Mouse (Mus musculus) left cerebral cortex, adult 9 months (tissue): ENCODE data around the gene Zfp36l2.
A peak's percentile ranks its signal among the peaks of the same experiment; 100 is the strongest.
"Not testable (repeated sequence)": the region's sequence is repeated elsewhere in the genome, so short reads cannot be mapped to it uniquely, and the experiment has no call there.

Source experiments
- DNase-seq, 2 experiments: peaks; one replicate each; pipeline ENCODE4 v3.0.0; 2022; ENCODE audit warnings: low spot score in 2 of 2

Zfp36l2 gene

GRCm38 (mm10) chr17:84187727-84188373 lies at the start of gene Zfp36l2:
Gene Zfp36l2, minus strand, starts transcription at chr17:84187947.
- DNase-seq: peak in 1 of 2 experiments; percentile 85

GRCm38 (mm10) chr17:84236781-84237557 lies 49.2 kb upstream of the Zfp36l2 start:
- DNase-seq: no peak

GRCm38 (mm10) chr17:84235399-84235928 lies 47.7 kb upstream of the Zfp36l2 start:
- DNase-seq: no peak

GRCm38 (mm10) chr17:84234785-84235184 lies 47.0 kb upstream of the Zfp36l2 start:
- DNase-seq: not testable (repeated sequence)

- DNase-seq: no peak
Observed at GRCm38 (mm10) chr17:84233758-84234157, 46.0 kb upstream of the Zfp36l2 start.

GRCm38 (mm10) chr17:84231361-84231760 lies 43.6 kb upstream of the Zfp36l2 start:
- no peak for DNase-seq

GRCm38 (mm10) chr17:84228223-84228622 lies 40.5 kb upstream of the Zfp36l2 start:
- DNase-seq: no peak

- DNase-seq: no peak
Observed at GRCm38 (mm10) chr17:84226681-84227080, 38.9 kb upstream of the Zfp36l2 start.

GRCm38 (mm10) chr17:84226231-84226630 lies 38.5 kb upstream of the Zfp36l2 start:
- no peak for DNase-seq

- DNase-seq: no peak
Observed at GRCm38 (mm10) chr17:84224217-84224887, 36.6 kb upstream of the Zfp36l2 start.

- DNase-seq: not testable (repeated sequence)
Observed at GRCm38 (mm10) chr17:84218841-84219240, 31.1 kb upstream of the Zfp36l2 start.

GRCm38 (mm10) chr17:84217696-84218095 lies 29.9 kb upstream of the Zfp36l2 start:
- DNase-seq: no peak

- DNase-seq: no peak
Observed at GRCm38 (mm10) chr17:84215264-84215960, 27.7 kb upstream of the Zfp36l2 start.

- no peak for DNase-seq
Observed at GRCm38 (mm10) chr17:84213464-84213863, 25.7 kb upstream of the Zfp36l2 start.

- DNase-seq: no peak
Observed at GRCm38 (mm10) chr17:84207611-84208010, 19.9 kb upstream of the Zfp36l2 start.

- DNase-seq: no peak
Observed at GRCm38 (mm10) chr17:84206239-84206638, 18.5 kb upstream of the Zfp36l2 start.

GRCm38 (mm10) chr17:84204962-84205361 lies 17.2 kb upstream of the Zfp36l2 start:
- DNase-seq: no peak

GRCm38 (mm10) chr17:84203340-84203739 lies 15.6 kb upstream of the Zfp36l2 start:
- DNase-seq: no peak

GRCm38 (mm10) chr17:84201183-84201582 lies 13.4 kb upstream of the Zfp36l2 start:
- DNase-seq: no peak

- DNase-seq: no peak
Observed at GRCm38 (mm10) chr17:84197912-84198344, 10.2 kb upstream of the Zfp36l2 start.

GRCm38 (mm10) chr17:84196329-84196728 lies 8.6 kb upstream of the Zfp36l2 start:
- DNase-seq: no peak

GRCm38 (mm10) chr17:84195835-84196234 lies 8.1 kb upstream of the Zfp36l2 start:
- DNase-seq: no peak
